Mouse (Mus musculus) ovary, adult 18-20 months (tissue): ENCODE measurements at regions not wholly inside any gene's neighbourhood (a gene's known extent, or its start where the extent isn't known, plus 50 kb on each side); places are given as distances from the start of the nearest gene placed in this dataset.

Experiments used
- DNase-seq: peaks from one replicate; pipeline ENCODE4 v3.0.0; 2022; ENCODE audit warnings: low spot score, mixed read lengths

DNA sequence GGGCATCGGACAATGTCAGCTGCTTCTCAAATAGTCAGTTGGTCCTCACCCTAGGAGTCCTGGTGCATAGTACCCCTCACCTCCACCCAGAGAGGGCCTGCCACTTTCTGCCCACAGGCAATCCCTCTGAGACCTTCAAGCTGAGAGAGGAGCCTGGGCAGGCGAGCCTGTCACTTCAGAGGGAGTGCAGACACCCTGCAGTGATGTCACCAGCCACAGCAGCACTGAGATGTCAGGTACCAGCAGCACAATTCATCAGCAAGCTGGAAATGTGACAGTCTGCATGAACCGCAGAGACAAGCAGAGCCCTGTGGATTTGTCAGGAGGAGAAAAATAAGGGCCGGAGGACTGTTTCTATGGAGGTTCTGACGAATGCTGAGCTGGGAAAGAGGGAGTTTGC is 324.3 kb downstream of the Qk start:
- DNase-seq, result no peak

DNA sequence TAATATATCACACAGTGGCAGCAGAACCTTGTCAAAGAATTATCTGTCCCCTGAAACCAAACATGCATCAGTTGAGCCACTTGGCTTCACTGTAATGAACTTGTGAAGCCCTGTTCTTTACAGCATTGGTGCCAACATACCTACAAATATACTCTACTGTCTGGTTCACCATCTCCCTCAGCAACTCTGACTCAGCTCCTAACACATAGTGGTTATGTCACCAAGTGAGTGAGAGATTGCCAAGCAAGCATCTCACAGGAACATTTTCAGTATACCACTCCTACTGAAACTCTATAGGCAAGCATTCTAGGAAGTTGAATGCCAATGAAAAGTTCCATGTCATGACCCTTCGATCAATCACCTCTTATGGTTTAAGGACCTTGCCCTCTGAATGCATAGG is 321.2 kb upstream of the Pabpc6 start:
- DNase-seq, result no peak

DNA sequence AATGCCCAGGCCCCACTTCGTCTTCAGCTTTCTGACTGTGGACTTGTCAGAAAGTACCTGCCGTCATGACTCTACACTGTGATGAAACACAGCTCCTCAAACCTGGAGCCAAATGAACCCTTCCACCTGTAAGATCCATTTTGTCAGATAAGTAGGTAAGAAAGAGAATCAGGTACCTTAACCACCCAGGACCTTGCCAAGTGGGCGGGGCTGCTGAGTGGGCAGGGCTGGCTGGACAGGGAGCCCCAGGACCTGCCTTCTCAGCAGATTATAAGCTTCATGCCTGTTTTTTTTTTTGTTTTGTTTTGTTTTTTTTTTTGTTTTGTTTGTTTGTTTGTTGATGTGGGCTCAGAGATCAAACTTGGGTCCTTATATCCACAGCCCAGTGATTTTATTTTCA is 311.8 kb upstream of the Pabpc6 start:
- no peak for DNase-seq

DNA sequence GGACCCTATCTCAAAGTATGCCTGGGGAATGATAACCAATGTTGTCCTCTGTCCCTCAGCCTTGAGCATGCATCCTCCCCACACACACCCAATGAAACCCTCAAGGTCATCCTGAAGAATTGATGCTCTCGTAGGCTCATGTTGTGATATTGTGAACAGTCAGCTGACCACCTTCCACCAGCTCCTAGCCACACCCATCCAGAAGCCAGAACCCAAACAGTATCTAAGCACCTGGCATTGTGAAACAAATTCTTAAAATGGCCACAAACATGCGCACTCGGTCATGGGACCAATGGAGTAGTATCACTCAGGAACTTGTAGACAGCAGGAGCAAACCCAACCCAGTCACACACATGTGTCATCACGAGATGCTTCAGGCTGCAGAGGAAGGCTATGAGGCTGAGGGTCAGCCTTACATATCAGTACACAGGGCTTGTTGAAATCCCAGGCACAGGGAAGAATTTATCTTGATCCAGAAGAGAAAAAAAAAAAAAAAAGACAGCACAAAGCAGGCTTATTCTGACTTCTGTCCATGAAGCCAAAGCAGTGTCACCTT is 307.4 kb upstream of the Pabpc6 start:
- DNase-seq, result no peak

DNA sequence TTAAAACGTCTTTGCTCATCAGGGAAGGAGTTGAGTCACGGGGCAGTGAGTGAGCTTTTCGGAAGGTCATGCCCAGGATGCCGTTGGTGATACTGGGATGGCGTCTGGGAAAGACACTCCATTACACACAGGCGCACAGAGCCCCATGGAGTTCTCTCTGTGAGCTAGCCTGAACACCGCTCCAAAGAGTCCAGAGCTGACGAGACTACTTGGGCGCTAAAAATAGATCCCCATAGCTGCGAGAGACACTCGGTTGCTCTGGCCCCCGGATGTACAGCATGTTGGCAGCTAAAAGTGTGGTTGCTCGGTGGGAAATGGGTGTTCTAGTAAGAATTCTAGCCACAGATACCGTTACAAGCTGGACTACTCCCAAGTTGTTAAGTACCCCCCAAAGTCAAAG is 306.5 kb upstream of the Pabpc6 start:
- no peak for DNase-seq

DNA sequence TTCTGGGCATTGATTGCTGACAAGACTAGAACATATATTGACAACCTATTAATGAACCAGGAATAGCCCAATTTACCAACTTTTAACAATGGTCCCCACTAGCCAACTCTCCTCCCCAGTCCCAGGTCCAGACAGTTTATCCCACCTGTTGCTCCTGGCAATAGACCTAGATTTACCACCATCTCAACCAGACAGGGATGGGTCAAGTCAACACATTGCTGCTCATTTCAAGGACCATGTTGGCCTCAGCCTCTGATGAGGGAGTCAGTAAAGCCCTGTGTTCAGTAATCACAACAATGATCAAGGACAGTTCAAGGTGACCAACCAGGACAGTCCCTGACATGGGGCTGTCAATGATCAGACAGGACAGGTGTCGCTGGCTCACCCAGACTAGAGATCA is 305.6 kb upstream of the Pabpc6 start:
- DNase-seq, result no peak

DNA sequence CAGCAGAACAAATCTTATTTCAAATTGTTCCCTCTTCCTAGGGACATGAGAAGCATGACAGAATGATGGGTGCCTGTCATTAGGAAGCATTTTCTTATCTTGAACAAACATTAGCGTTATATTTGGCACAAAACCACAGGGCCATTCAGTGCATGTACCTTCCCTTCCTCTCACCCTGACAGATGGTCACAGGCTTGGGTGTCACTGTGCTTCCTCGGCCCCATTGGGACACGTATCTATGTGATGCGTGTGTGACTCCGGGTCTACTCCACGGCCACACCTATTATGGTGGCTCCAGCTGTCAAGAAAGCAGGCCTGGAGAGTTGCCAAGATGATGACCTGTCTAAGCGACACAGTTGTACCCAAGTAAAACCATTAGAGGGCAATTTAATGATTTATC is 298.5 kb upstream of the Pabpc6 start:
- DNase-seq, result no peak

DNA sequence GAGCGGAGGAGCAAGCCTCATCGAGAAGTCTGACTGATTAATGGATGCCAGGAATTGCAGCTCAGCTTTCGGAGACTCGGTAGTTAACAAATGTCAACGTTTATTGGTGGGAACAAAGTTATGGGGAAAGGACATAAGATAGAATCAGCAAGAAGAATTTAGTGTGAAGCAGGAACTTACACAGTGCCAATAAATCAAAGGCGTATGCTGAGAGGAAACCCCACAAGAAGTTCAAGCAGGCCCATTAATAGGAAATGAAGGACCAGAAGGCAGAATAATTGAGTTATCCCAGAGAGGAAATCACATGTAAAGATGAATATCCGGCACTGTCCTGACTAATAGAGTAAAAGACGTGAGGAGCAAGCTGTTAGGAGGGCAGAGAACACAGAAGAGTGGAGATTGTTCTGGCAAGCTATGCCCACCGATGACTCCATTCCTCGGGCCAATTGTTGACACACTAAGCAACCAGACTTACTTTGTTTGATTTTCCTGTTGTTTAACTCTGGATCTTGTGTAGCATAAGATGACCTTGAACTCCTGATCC is 293.4 kb upstream of the Pabpc6 start:
- no peak for DNase-seq

DNA sequence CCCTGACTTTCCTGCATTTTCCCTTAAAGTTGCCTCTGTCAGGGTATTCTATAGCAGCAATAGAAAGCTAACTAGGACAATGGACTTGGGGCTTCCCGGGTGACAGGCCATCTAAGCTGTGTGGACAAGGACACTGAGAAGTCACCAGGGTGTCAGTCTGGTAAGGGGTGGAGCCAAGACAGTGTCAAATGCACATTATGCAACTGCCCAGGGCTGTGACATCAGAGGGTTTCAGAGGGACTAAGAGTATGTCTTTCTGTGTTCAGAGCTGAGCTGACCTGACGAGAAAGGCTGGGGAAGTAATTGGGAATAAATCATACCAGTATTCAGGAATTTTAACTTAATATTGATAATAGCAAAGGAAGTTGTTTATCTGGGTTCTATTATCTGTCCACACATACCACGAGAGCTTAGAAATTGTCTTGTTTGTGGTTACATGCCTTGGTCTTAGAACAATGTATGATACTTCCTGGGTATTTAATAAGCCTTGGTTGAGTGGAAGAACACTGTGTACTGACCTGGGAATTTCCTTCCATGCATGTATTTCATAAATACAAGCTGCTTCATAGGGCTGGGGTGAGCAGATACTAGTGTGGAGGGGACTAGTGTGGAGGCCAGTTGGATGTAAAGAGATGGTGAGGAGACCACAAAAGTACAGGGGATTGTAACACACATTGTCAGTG is 279.6 kb upstream of the Pabpc6 start:
- DNase-seq, result no peak

DNA sequence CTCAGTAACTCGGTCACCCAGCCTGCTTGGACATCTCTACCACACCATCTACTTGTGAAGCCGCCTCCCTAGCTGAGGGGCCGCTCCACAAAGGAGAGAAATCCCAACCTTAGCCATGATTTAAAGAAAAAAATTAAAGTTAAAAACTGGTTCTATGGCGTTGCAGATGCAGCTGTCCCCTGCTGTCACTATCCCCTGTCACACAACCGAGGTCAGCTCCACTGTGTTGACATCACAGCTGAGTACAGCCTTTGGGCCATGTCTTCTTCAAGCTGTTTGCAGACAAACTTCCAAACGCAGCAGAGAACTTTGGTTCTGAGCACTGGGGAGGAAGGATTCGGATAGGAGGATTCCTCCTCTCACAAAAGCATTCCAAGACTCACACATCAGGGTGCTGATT is 278.1 kb upstream of the Pabpc6 start:
- no peak for DNase-seq

DNA sequence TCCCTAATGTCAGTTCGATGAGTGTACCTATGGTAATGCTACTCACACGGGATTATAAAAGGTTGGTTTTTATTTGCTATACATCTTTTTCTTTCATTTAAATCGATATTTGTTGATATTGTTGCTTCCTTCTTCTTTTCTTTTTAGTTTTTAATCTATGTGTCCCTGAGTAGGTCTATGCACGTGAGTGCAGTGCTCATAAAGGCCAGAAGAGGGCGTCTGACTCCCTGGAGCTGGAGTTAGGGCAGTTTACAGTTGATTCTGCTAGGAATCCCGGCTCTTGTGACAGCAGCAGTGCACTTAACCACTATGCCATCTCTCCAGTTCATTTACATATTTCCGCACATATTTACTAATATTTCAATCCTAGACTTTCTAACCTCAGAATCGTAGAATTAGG is 275.0 kb upstream of the Pabpc6 start:
- no peak for DNase-seq

DNA sequence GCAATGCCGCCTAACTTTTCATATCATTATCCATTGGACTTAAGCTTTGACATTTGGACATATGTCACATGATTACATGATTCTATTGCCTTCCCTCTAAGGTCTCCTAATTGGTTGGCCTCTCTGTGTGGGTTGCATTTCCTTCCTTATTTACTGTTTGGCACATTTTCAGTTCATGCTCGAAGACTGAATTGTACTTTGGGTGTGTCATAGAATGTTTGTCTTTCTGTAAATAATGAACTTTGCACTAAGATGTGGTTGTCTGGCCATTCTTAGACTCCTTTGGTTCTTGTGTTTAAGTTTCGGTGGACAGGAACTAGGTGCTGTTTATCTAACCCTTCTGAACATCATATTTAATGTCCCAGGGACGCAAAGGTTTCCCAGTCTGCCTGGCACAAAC is 272.7 kb upstream of the Pabpc6 start:
- DNase-seq, result no peak

DNA sequence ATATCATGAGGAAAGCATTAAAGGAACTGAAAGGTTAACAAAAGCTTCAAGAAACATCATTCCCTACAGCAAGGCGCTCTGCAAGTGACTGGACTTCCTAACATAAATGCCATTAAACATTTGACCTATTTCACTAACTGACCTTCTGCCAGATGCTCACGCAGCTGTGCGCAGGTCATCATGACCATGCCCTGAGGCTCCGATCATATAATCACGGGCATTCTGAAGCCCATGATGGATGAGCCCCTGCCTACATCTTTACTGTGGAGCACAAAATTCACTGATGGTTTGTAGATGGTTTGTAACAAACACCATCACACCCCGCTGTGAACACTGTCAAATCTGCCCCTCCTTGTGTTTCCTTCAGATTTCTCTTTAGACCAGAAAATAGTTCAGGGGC is 270.1 kb upstream of the Pabpc6 start:
- DNase-seq, result no peak

DNA sequence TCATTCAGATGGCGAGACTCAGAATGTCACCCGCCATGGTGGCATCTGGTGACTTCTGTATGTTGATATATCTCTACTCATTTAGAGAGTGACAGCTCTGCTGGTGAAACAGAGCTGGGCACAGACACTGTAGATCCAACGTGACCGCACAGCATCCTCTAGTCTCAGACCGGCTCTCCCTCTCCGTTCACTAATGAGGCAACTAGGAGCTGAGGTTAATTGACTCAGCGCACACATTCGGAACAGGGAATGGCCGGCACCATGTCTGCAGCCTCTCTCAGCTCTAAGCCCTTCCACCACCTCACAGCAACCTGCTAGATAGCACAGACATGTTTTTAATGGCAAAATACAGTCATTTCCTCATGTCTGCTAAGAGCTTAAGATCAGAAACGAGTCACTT is 268.9 kb upstream of the Pabpc6 start:
- no peak for DNase-seq

DNA sequence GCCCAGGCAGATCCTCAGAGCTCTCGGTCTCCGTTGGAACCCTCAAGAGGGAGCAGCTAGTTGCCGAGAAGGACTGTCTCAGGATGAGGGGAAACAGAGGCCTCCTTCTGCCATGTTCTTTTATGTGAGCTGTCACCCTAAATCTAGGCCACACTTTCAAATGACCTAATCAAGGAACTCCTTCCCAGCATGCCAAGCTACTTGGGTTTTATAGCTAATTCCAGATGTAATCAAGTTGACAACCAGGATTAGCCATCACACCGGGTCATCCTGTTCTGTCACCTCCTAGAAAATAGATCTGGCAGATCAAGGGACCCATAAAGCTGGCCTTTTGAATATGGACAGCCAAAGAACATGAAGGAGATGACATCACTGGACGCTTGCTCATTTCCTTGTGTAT is 267.7 kb upstream of the Pabpc6 start:
- DNase-seq, result no peak

DNA sequence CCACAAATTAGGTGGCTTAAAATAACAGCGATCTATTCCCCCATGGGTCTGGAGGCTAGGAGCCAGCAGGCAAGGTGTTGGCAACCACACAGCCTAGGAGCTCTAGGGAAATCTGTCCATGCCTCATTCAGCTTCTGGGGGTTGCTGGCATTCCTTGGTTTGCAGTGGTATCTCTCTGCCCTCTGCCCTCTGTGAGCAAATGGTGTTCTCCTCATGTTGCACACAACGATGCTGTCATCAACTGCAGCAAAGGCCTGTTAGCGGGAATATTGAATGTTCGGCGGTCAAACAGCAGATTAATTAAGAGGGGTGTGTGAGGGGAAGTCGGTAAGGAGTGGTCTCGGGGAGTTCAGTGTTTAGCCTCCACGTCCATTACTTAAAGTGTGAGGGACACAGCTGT is 262.7 kb upstream of the Pabpc6 start:
- DNase-seq, result no peak

DNA sequence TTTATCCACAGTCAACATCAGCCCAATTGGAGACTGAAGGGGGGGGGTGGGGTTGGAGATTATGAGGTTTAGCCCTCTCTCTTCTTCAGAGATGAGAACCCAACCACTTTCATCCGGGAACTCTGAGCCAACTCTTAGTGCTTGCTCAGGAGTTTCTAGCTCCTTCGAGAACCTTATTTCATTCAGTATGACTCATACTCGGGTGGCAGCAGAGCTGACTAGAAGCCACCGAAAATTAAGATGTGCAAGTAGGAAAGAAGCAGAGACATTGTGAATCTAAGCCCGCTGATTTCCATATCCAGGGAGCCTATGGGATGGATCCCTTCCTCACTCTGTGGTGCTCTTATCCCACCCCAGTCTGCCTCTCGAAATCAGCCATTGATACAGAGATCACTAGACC is 262.0 kb upstream of the Pabpc6 start:
- DNase-seq, result no peak

DNA sequence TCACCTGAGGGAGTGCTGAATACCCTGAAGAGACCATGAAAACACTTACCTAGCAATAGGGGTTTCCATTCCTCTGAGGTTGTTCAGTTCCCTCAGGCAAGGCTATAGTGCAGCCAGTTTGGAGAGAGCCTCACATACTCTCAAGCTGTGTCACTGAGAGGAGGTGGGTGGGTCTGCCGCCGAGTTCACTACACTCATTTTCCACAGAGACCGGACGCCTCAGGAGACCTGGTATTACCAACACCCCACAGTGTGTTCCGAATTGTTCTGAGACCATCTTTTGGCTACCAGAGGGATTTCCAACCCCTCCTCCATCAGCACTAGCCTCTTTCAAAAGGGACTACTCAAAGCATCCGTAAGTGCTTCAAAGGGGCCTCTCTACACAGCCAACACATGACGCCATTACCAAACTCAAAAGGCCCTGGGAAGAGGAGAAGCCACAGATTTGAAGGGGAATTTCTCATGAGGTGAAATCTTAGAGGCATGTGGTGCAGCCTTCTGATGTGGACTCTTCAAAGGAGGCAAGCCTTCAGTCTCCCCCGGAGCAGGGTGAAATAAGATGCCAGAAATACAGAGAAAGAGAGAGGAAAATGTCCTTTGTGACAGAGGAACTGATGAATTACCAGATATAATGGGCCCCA is 260.1 kb upstream of the Pabpc6 start:
- no peak for DNase-seq

DNA sequence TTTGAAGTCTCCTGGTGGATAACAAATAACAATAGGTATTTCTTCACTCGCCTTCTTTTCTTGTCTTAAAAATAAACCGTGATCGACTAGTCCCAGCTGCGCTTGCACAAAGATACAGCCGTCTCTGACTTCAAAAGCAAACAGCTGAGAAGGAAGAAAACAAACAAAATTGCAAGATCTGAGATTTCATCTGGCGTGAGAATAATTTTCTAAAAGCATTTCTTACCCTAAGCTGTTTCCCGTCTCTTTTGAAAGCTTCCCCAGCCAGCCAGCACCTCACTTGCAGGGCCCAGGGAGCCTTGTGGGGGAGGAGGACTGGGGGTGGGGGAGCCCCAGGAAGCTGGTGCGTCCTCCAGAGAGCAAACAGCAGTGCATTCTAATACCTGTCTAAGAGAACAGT is 258.2 kb upstream of the Pabpc6 start:
- no peak for DNase-seq

DNA sequence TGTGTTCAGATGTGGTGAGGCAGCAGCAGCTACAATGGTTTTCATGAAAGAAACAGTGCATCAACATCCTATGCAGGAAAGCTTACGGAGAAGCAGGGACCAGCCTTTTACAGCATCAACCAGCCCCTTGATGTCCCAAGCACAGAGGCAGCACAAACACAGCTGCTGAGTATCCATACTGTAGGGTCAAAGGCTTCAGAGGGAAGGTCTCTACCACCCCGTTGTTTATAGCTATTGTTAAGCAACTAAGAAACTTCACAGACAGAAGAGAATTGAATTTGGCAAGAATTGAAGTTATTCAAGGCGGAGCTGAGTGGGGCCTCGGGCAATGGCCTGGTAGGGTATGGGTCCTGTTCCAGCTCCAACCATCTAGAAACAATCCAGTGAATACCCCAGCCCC is 256.8 kb upstream of the Pabpc6 start:
- no peak for DNase-seq

DNA sequence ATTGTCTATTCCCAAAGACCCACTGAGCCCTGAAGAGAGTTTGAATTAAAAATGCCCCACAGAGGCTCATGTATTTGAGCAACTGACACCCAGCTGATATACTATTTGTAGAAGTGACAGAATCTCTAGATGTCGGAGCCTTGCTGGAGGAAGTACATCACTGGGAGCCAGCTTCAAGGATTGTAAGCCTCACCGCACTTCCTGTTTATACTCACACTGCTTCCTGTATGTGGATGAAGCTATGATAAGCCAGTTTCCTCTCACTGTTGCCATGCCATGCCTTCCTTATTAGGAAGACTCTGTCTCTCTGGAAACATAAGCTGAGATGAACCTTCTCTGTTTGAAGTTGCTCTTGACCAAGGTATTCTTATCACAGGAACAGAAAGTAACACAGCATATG is 251.8 kb upstream of the Pabpc6 start:
- DNase-seq, result no peak

DNA sequence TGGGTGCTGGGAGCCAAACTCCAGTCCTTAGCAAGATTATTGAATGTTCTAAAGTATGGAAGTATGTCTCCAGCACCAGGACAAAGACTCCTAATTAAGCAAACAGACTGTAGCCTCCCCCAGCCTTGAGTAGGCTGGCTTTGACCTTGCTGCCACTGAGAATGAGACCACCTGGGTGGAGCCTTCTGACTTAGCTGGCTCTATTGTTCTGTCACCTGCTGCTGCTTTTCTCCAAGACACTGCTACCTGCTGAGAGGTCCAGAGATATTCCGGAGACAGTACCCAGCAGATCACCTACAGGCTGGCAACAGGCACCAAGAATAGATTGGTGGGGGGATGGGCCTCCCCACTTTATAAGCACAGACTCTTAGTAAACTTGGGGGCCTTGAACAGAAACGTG is 247.5 kb upstream of the Pabpc6 start:
- no peak for DNase-seq

DNA sequence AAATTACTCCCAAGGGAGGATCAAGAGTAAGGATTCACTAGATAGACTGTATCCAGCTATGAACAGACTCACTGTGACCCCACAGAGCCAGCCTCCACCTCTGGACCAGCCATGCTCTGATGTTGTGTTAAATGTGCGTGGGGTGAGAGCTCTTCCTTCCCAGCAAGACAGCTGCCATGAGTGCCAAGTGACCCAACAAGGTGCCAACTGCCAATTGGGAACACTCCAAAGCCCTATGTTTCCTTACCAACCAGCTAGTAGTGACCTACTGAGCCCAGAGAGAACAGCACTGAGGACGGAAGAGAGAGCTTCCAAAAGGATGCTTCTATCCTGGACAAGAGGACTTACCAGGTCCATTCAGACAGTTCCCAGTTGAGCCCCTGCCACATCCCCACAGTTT is 241.3 kb upstream of the Pabpc6 start:
- no peak for DNase-seq

DNA sequence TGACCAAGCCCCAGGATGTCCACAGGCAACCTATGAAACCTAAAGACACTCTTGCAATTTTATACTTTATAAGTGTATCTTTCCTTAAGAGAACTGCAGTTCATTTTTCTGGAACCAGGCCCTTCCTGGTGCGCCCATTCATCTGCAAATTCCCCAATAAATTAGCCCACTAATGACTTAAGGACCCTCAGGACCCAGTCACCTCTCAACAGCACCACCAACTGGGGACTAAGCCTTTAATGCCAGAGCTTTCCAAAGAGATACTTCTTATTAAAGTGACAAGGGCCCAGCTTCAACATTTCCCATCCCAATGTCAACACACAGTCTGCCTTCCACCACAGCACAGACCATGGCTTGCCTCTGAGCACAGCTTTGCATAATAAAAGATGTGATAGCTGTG is 237.6 kb upstream of the Pabpc6 start:
- DNase-seq, result no peak
